Mouse (Mus musculus) cerebellum, adult 9-10 months (tissue): ENCODE results near the gene Rab34.

Source experiments
- DNase-seq: peaks from one replicate; pipeline ENCODE4 v3.0.0; 2022

The Rab34 gene

DNA sequence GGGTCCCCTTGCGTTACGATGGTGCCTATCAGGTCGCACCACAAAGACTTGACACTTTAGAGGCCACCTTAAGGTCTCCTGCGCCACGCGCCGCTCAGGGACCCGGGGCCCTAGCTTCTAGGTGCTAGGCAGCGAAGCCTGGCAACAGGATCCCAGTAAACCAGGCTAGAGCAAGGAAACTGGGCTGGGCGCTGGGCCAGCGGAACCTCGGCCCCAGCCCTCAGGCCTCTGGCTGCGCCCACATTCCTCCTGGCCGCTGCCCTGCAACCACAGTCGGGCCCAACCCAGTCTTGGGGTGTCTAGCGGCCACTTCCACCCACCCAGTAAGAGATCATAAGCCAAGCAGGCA, 22.5 kb upstream of the Rab34 start:
- peak; percentile 62 for DNase-seq

- DNase-seq = no peak
These were observed 22.1 kb upstream of the Rab34 start for GRCm38 (mm10) chr11:78166161-78166560.

GRCm38 (mm10) chr11:78166640-78167039, 21.6 kb upstream of the Rab34 start:
- peak; percentile 24 for DNase-seq

GRCm38 (mm10) chr11:78167257-78167959, 20.8 kb upstream of the Rab34 start:
- peak; percentile 26 for DNase-seq

DNA sequence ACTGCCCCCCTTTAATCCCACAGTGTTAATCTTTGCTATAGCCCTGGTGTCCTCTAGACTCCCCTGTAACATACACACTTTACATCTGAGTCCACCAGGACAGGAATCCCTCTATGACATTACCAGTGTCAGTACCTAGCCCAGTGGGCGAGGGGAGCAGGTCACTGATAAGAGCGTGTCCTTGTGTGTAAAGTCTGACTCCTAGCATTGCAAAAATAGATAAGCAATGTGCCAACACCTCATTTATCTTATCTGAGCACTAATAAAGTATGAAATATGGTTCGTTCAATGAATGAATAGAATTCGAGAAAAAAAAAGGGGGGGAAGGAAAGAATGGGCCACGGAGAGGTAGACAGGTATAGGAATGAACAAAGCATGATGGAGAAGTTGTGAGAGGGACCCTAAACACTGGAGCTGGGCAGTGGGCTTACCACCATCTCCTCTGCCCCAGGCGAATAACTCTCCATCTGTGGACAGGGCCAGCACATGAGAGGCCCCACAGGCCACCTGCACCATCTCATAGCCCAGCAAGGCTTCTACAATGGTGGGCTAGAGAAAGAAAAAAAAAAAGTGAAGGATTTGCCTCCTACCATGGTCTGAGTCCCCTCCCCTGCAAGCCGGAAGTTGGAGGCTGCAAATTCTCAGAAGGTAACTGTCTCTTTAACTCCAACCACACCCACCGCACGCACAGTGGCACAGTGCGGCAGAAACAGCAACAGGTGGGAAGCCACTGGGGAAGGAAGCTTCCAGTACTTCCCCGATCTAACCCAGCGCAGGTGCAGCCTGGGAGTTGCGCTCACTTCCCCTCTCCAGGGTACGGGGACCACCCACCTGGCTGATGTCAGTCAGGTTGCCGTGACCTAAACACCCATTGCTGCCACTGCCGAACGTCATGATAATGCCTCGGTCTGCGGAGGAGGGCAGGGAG, 19.4 kb upstream of the Rab34 start:
- DNase-seq = no peak

DNA sequence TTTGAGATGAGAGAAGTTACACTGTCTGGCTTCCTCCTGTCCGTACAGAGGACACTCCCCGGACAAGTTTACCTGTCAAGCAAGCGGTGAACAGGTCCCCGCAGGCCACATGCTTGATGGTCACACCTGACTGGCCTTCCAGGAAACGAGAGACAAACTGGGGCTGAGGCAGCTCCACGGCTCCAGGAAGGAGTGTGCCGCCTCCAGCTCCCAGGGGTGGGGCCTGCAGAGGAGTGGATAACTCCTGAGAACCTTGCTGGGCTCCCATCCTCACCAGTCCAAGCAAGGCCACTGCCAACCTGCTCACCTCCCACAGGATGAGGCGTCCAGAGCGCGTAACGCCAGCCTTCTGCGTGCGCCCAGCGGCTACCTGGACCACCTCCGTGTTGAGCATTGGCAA, 17.9 kb upstream of the Rab34 start:
- no peak for DNase-seq

GRCm38 (mm10) chr11:78171328-78171727, 16.9 kb upstream of the Rab34 start:
- DNase-seq = no peak

DNA sequence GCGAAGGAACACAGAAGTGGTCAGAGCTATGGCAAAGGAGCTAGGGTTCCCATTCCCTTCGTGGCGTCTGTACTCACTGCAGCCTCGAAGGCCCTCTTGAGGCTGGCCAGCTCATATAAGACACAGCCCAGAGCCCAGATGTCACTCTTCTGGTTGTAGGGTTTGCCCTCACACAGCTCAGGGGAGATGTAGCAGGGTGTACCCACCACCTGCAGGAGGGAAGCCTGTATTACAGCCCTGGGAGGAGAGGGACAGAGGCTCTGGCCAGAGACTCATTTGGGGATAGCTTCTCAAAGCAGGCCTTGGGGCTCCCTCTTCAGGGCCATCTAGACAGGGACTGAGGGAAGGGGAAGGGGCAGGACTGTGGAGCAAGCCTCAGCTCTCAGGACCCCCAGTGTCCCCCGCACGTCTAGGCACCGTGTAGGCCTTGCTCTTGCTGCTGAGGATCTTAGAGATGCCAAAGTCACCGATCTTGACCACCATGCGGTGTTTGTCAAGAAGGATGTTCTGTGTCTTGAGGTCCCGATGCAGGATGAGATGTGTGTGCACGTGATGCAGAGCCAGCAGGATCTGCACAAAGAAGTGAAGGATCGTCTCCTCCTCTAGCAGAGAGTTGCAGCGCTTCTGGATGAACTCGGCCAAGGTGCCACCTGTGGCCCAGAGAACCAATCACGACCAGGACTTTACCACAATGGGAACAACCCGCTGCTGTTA, 16.0 kb upstream of the Rab34 start:
- no peak for DNase-seq

GRCm38 (mm10) chr11:78172748-78173383, 15.4 kb upstream of the Rab34 start:
- no peak for DNase-seq

- DNase-seq = no peak
These were observed 13.7 kb upstream of the Rab34 start for GRCm38 (mm10) chr11:78174506-78174905.

DNA sequence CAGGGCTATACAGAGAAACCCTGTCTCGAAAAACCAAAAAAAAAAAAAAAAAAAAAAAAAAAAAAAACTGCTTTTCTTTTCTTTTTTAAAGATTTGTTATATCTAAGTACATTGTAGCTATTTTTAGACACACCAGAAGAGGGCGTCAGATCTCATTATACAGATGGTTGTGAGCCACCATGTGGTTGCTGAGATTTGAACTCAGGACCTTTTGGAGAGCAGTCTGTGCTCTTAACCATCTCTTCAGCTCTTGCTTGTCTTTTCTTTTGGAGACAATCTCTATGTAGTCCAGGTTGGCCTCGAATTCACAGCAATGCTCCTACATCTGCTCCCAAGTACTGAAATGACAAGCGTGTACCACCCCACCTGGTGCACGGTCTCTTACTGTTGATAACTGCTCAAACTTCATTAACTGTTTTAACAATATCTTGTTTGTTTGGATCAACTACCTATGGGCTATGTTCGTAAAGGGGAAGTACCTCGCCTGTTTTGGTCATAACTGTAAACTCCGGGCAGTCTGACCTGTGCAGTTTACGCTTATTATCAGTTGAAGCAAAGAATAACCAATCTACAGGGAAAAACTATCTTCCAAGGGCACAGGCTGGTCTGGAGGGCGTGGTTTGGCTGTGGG, 12.3 kb upstream of the Rab34 start:
- no peak for DNase-seq

GRCm38 (mm10) chr11:78176402-78176862, 11.8 kb upstream of the Rab34 start, which contains the start of the genes Nek8 and Tlcd1:
TSS of gene Nek8 (minus strand) at chr11:78176675.
TSS of gene Tlcd1 (plus strand) at chr11:78176711.
- peak; percentile 85 for DNase-seq

DNA sequence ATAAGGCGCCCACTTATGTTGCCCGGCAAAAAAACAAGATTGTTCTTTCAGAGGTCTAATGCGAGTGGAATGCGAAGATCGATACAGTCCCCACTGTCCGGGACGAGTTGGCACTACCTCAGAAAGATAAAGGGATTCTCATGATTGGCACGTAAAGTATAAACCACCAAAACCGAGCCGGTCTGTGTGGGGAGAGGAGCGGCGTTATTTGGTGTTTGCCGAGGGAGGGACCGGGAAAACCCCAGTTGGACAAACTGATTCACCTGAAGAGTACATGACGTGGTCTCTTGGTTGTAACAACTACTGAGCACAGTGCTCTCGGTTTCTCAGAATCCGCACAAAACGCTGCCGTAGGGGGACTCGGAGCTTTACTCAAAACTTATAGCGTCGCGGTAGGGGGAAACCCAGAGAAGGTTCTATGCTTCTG, 11.3 kb upstream of the Rab34 start:
- no peak for DNase-seq

GRCm38 (mm10) chr11:78177437-78177836, 10.8 kb upstream of the Rab34 start:
- no peak for DNase-seq

GRCm38 (mm10) chr11:78177903-78178858, 10.0 kb upstream of the Rab34 start:
- peak; percentile 93 for DNase-seq

GRCm38 (mm10) chr11:78178859-78179437, 9.3 kb upstream of the Rab34 start:
- peak; percentile 70 for DNase-seq

GRCm38 (mm10) chr11:78179438-78179999, 8.7 kb upstream of the Rab34 start:
- no peak for DNase-seq

DNA sequence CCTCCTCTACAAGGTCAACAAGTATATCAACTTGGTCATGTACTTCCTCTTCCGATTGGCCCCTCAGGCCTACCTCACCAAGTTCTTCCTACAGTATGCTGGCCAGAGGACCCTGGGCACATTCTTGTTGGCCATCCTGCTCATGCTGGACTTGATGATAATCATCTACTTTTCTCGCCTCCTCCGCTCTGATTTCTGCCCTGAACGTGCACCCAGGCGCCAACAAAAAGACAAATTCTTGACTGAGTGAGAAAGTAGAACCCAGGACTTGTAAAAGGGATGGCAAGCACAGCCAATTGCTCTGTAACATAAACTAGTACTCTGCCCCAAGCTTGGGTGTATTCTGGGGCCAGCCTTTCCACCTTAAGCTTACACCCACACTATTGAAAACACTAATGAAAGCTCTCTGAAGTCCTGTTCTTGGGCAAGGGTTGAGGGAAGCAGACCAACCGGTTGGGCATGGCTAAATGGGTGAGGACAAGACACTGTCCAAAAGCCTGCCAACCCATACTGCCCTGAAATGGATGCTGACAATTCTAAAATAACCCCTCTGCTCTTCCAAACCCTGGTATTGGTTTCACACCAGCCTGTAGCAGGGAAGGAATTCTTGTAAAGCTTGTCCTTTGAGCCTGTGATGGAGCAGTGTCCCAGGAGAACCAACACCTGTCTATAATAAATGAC, 8.0 kb upstream of the Rab34 start:
- no peak for DNase-seq

GRCm38 (mm10) chr11:78181830-78182357, 6.3 kb upstream of the Rab34 start:
- no peak for DNase-seq
